Mouse (Mus musculus): Measurements from ENCODE around the gene Fut7. TPM values are rescaled to one million over a fixed set of nuclear protein-coding genes. Genes with fewer than 3 reads are reported as not detected.

Fut7 gene
- polyA plus RNA-seq (2014; fragmentation: Nextera tagmentation; extraction: Ambion mirVana), result 0.09 TPM in 1 of 2 replicates, not detected in the other

DNA sequence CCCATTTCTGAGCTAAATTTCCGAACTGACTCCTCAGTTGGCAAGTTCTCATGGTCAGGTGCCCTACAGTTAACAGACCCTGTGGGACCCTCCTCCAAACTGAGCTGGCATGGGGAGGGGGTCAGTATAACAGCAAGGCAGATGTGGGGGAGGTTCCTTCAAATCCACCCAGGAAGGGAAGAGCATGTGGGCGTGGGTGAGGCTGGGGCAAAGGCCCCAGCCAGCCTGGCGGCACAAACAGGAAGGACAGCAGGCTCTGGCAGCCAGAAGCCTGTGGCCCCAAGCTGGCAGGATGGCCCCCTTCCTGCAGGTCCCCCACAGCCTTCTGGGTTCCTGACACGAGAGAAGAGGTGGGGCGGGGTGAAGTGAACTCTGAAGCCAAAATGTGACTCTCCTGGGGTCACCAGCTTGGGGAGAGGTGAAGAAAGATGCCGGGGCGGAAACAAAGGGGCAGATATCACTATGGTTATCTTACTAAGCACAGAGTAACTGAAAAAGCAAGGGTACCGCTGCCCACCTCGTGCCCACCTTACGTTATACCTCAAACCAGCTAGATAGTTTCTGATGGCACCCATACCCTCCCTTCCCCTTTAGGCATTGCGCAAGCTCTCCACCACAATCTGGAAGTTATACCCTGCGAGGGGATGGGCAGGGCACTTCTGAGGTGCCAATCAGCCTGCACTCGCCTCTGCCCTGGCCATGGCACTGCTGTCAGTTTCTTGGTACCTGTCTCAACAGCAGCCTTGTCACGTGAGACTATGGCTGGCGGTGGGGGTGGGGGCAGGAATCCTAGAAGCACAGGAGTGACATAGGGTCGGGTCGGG lies at the start of gene Fut7:
TSS of gene Fut7 (plus strand) at position 681 of the 824 bp plus-strand sequence.
- ATAC-seq (replicated peaks; ENCODE audit: low FRiP score), result no peak
- Histone ChIP-seq H3K27ac (ENCODE audit: low read depth, low read length) (no peak within 1 kb of the TSS; the same call in 1 of the 2 replicates), H3K36me3 (ENCODE audit: control insufficient read depth, insufficient read depth, low read length) (no peaks in the 10 kb centered on the region), H3K9ac (ENCODE audit: low read depth, low read length) (no peak within 1 kb of the TSS), H3K4me2 (no peak within 1 kb of the TSS), H3K4me1 (replicated peaks; ENCODE audit: control insufficient read depth, insufficient read depth, low read length) (peaks cover 5% of the 10 kb centered on the region), H3K27me3 (replicated peaks; ENCODE audit: control insufficient read depth, insufficient read depth, low read length) (peaks cover 28% of the 10 kb centered on the region), H3K9me3 (ENCODE audit: control insufficient read depth, low read length) (no peaks in the 10 kb centered on the region), H3K4me3 (ENCODE audit: low read depth, low read length) (no peak within 1 kb of the TSS)
- no peak for DNase-seq (ENCODE audit: low spot score)
- WGBS, result 49% methylated on average over 17 of the region's 17 CpGs

DNA sequence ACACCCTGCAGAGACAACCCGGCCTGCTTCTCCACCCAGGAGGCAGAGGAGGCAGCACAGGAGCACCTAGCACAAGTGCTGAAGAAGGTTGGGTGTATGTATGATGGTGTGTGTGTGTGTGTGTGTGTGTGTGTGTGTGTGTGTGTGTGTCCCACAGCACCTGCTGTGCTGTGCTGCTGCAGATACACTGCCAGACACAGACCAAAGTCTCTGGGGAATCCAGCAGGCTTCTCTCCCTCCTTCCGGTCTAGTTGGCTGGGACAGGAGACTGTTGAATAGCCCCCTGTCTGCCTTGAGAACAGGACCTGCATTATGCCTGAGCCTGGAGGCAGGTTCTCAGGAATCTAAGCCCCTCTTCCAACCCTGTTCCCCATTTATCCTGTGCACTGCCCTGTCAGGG lies 49.6 kb upstream of the Fut7 start:
- DNase-seq (ENCODE audit: low spot score) (no peak), ATAC-seq (replicated peaks; ENCODE audit: low FRiP score) (no peak)
- Histone ChIP-seq H3K27me3 (replicated peaks; ENCODE audit: control insufficient read depth, insufficient read depth, low read length) (no peaks in the 10 kb centered on the region), H3K4me3 (ENCODE audit: low read depth, low read length) (peak overlapping the region; percentile 71), H3K4me1 (replicated peaks; ENCODE audit: control insufficient read depth, insufficient read depth, low read length) (peaks cover 34% of the 10 kb centered on the region), H3K36me3 (ENCODE audit: control insufficient read depth, insufficient read depth, low read length) (peaks cover 22% of the 10 kb centered on the region), H3K9ac (ENCODE audit: low read depth, low read length) (peak overlapping the region; percentile 75), H3K27ac (ENCODE audit: low read depth, low read length) (no peak overlapping the region), H3K4me2 (peak overlapping the region; percentile 78), H3K9me3 (ENCODE audit: control insufficient read depth, low read length) (no peaks in the 10 kb centered on the region)
- WGBS, result 60% methylated on average over 2 of the region's 2 CpGs

DNA sequence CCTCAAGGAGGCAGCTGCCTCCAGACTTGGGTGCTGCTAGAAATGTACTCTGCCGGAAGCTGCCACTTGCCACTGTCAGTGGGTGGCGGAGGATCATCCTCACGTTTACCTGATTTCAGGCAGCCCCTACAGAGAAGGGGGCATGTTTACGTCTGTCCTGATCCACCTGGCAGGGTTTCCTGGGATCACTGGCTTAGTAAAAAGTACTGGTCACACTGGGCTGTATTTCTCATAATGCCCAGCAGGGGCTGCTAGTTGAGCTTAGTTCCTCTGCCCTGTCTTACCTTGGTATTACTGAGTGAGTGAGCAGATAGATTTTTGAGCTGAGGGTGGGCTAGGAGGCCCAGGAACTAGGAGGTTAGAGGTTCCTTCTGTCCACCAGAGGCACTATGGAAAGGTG lies 46.5 kb upstream of the Fut7 start:
- Histone ChIP-seq H3K9ac (ENCODE audit: low read depth, low read length) (no peak overlapping the region), H3K4me3 (ENCODE audit: low read depth, low read length) (no peak overlapping the region), H3K27me3 (replicated peaks; ENCODE audit: control insufficient read depth, insufficient read depth, low read length) (0 out of 2 replicates have a peak, but pooled peaks cover 2% of the 10 kb centered on the region), H3K27ac (ENCODE audit: low read depth, low read length) (no peak overlapping the region), H3K4me1 (replicated peaks; ENCODE audit: control insufficient read depth, insufficient read depth, low read length) (peaks cover 19% of the 10 kb centered on the region), H3K36me3 (ENCODE audit: control insufficient read depth, insufficient read depth, low read length) (peaks cover 22% of the 10 kb centered on the region), H3K9me3 (ENCODE audit: control insufficient read depth, low read length) (no peaks in the 10 kb centered on the region), H3K4me2 (no peak overlapping the region)
- 61% methylated on average over 4 of the region's 4 CpGs for WGBS
- no peak for DNase-seq (ENCODE audit: low spot score)
- ATAC-seq (replicated peaks; ENCODE audit: low FRiP score), result no peak

DNA sequence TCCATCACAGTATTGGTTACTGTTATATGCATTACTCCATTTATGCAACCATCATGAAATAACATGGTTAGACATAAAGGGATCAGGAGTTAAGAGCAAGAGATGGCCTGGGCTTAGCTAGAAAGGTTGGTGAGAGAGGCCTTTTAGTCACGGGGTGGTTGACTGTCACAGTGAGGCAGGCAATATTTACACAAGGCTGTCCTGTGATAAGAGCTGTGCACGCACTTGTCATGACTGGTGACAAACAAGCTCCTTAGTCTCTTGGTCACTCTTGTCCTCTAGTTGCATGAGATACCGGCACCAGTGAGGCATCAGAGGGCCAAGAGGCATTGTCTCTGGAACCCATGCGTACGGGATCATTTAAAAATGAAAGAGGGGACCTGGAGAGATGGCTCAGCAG lies 38.6 kb upstream of the Fut7 start:
- H3K4me3 ChIP-seq (ENCODE audit: low read depth, low read length), result no peak overlapping the region
- 0 out of 2 replicates have a peak, but pooled peaks cover 2% of the 10 kb centered on the region for H3K27me3 ChIP-seq (replicated peaks; ENCODE audit: control insufficient read depth, insufficient read depth, low read length)
- no peak overlapping the region for H3K4me2 ChIP-seq
- H3K9ac ChIP-seq (ENCODE audit: low read depth, low read length), result no peak overlapping the region
- 66% methylated on average over 5 of the region's 5 CpGs for WGBS
- no peaks in the 10 kb centered on the region for H3K9me3 ChIP-seq (ENCODE audit: control insufficient read depth, low read length)
- ATAC-seq (replicated peaks; ENCODE audit: low FRiP score) (no peak), DNase-seq (ENCODE audit: low spot score) (no peak)
- no peaks in the 10 kb centered on the region for H3K4me1 ChIP-seq (replicated peaks; ENCODE audit: control insufficient read depth, insufficient read depth, low read length)
- H3K36me3 ChIP-seq (ENCODE audit: control insufficient read depth, insufficient read depth, low read length), result no peaks in the 10 kb centered on the region
- H3K27ac ChIP-seq (ENCODE audit: low read depth, low read length), result no peak overlapping the region

DNA sequence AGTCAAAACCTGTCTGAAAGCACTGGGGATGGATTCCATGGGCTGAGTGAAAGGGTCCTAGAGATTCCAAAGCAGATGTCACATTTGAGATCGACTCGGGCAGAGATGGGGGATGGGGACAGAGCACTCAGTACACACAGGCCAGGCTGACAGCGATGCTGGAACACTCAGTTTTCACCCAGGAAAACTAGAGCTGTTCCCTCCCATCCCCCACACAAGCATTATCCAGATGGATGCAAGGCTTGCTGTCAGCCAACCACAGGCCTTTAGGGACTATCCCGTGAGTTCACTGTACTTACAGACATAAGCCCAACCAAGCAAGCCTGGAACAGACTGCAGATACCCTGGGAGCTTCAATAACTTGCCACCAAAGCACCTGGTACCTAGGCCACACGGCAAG lies 31.8 kb upstream of the Fut7 start:
- WGBS, result 68% methylated on average over 5 of the region's 5 CpGs
- Histone ChIP-seq H3K4me1 (replicated peaks; ENCODE audit: control insufficient read depth, insufficient read depth, low read length) (peaks cover 5% of the 10 kb centered on the region), H3K9me3 (ENCODE audit: control insufficient read depth, low read length) (no peaks in the 10 kb centered on the region), H3K4me2 (no peak overlapping the region), H3K36me3 (ENCODE audit: control insufficient read depth, insufficient read depth, low read length) (no peaks in the 10 kb centered on the region), H3K4me3 (ENCODE audit: low read depth, low read length) (no peak overlapping the region), H3K9ac (ENCODE audit: low read depth, low read length) (no peak overlapping the region), H3K27me3 (replicated peaks; ENCODE audit: control insufficient read depth, insufficient read depth, low read length) (peaks cover 24% of the 10 kb centered on the region), H3K27ac (ENCODE audit: low read depth, low read length) (no peak overlapping the region)
- ATAC-seq (replicated peaks; ENCODE audit: low FRiP score) (no peak), DNase-seq (ENCODE audit: low spot score) (no peak)

DNA sequence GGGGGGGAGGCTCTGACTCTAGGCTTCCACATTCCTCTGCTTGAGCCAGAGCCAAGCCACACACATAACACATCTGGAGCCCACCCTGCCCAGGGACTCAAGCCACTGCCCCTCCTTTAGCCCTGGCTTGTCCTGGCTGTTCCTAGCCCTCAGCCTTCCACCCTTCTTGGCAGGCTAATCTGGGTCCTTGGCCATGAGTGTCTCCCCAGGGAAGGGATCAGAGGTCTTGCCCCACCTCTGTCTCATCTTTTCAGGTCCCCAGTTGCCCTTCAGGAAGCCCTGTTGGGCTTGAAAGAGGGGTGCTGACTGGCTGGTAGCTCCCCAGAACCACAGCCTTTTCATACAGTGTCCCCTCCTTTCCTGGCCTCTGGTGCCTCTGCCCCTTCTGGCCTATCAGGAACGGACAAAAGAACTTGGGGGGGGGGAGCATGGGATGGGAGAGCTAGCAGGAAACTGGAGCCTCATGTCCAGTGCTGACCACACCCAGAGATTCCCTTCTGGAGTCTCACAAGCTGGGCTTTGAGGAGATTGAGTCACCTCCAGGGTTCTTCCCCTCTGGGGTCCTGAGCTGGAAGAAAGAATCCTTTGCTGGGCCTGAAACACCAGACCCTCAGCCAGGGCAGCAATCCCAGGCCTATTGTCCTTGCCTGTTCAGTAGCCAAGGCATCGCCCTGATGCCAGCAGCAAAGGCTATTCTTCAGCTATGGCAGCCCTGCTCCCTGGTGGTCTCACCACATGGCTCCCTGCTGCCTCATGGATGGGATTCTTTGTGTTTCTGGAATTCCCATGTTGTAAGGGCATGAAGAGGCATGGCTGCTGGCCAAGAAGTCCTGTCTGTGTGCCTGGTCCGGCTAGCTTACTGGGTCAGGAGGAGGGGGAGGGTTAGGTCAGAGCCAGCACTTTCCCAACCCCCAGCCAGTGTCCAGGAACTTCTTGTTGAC lies 28.5 kb upstream of the Fut7 start:
- Histone ChIP-seq H3K27me3 (replicated peaks; ENCODE audit: control insufficient read depth, insufficient read depth, low read length) (peaks cover 57% of the 10 kb centered on the region), H3K4me3 (ENCODE audit: low read depth, low read length) (no peak overlapping the region), H3K4me2 (no peak overlapping the region), H3K27ac (ENCODE audit: low read depth, low read length) (no peak overlapping the region), H3K36me3 (ENCODE audit: control insufficient read depth, insufficient read depth, low read length) (no peaks in the 10 kb centered on the region), H3K4me1 (replicated peaks; ENCODE audit: control insufficient read depth, insufficient read depth, low read length) (peaks cover 5% of the 10 kb centered on the region), H3K9me3 (ENCODE audit: control insufficient read depth, low read length) (no peaks in the 10 kb centered on the region), H3K9ac (ENCODE audit: low read depth, low read length) (no peak overlapping the region)
- no peak for DNase-seq (ENCODE audit: low spot score)
- no peak for ATAC-seq (replicated peaks; ENCODE audit: low FRiP score)
- whole genome bisulfite sequencing, result 51% methylated on average over 3 of the region's 3 CpGs

DNA sequence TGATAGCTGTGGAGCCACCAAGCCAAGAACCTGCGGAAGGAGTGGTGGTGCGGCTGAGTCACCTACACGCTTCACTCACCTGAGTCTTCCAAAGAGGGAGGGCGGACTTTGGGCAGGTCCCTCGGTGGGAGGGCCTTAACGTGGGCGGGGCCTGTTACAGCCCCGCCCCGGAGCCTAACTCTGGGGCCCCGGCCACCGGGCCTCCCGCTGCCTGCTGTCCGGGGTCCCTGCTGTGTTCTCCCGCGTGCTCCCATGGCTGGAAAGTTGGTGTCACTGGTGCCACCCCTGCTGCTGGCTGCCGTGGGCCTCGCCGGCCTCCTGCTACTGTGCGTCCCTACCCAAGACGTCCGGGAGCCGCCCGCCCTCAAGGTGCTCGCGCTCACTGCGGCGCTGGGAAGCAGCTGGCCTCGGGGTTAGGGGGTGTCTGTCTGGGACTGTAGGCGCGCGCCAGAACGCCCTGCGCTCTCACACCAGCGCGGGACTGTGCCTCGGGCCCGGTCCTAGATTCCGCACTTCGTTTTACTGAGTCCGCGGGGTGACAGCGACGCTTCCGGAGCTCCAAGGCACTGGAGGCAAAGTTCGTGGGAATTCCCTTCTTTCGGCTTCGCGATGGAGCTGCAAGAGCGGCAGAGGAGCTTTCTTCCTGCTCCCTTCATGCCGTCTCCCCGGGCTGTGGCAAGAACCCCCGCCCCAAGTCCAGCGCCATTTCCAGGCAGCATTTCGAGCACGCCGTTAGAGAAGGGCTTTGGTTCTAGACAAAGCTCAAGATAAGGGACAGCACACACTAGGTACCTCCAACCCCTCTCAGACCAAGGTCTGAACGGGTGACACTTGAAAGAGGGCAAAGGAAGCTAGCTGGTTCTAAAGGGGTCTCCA lies 27.1 kb upstream of the Fut7 start, which contains the start of gene Entpd2:
TSS of gene Entpd2 (plus strand) at position 154 of the 876 bp plus-strand sequence.
- WGBS, result 3% methylated on average over 57 of the region's 57 CpGs
- H3K9me3 ChIP-seq (ENCODE audit: control insufficient read depth, low read length), result no peaks in the 10 kb centered on the region
- peak; percentile 57 for ATAC-seq (replicated peaks; ENCODE audit: low FRiP score)
- H3K4me2 ChIP-seq, result peak within 1 kb of the TSS; percentile 92
- H3K4me1 ChIP-seq (replicated peaks; ENCODE audit: control insufficient read depth, insufficient read depth, low read length), result peaks cover 5% of the 10 kb centered on the region
- peaks cover 71% of the 10 kb centered on the region for H3K27me3 ChIP-seq (replicated peaks; ENCODE audit: control insufficient read depth, insufficient read depth, low read length)
- H3K4me3 ChIP-seq (ENCODE audit: low read depth, low read length), result peak within 1 kb of the TSS; percentile 49
- no peak within 1 kb of the TSS for H3K27ac ChIP-seq (ENCODE audit: low read depth, low read length)
- no peak within 1 kb of the TSS for H3K9ac ChIP-seq (ENCODE audit: low read depth, low read length)
- H3K36me3 ChIP-seq (ENCODE audit: control insufficient read depth, insufficient read depth, low read length), result no peaks in the 10 kb centered on the region
- DNase-seq (ENCODE audit: low spot score), result no peak

DNA sequence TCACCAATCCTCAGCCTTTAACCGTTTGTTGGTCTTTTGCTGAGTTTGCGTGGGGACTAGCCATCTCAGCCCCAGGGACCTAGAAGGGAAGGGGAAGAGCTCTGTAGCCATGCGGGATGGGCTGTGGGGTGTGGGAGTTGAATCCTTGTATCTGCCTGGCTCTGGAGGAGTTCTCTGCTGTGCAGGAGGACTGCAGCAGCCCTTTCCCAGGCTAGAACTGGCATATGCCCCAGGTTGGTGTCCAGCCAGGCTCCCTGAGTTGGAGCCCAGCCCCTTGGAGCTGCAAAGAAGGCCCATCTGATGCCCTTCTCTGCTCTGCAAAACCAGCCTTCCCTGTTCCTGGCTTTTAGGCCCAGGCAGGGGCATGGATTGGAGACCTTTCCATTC lies 26.5 kb upstream of the Fut7 start:
- no peaks in the 10 kb centered on the region for H3K36me3 ChIP-seq (ENCODE audit: control insufficient read depth, insufficient read depth, low read length)
- peaks cover 74% of the 10 kb centered on the region for H3K27me3 ChIP-seq (replicated peaks; ENCODE audit: control insufficient read depth, insufficient read depth, low read length)
- no peak overlapping the region for H3K9ac ChIP-seq (ENCODE audit: low read depth, low read length)
- ATAC-seq (replicated peaks; ENCODE audit: low FRiP score) (no peak), DNase-seq (ENCODE audit: low spot score) (no peak)
- no peak overlapping the region for H3K4me3 ChIP-seq (ENCODE audit: low read depth, low read length)
- no peaks in the 10 kb centered on the region for H3K9me3 ChIP-seq (ENCODE audit: control insufficient read depth, low read length)
- H3K27ac ChIP-seq (ENCODE audit: low read depth, low read length), result no peak overlapping the region
- H3K4me1 ChIP-seq (replicated peaks; ENCODE audit: control insufficient read depth, insufficient read depth, low read length), result peaks cover 5% of the 10 kb centered on the region
- H3K4me2 ChIP-seq, result peak overlapping the region; percentile 92
- WGBS, result 16% methylated on average over 3 of the region's 3 CpGs

Measured in liver, embryonic 11.5 days (tissue).